Mouse (Mus musculus): ENCODE data around the gene Obox1.
"Not testable (repeated sequence)": the region's sequence is repeated elsewhere in the genome, so short reads cannot be mapped to it uniquely, and the experiment has no call there.

Obox1 gene

DNA sequence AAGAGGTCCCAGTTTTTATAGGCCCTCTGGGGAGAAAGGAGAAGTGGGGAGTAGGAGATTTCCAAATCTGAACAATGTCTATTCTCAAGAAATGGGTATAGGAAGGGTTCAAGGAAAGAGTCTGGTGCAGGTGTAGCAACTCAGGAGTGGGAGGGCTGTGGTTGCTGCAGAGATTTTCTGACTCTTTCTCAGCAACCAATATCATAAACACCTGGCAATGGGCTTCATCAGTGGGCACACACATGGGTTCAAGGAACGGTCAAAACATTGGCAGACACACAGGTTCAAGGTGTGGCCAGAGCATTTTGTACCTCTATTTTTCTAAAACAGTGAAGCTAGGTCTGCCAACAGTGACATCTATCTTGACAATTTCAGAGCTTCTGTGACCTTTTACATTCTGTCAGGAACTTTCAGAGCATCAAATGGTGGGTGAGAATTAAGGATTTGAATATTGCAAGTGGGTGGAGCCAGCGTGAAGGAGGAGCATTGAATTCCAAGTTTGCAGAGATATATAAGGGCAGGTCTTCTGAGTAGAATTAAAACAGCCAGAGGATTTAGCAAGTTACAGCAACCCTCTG lies at the start of gene Obox1, which contains the start of gene Obox2:
Gene Obox1, plus strand, starts transcription at position 528 of the 578 bp plus-strand sequence.
Gene Obox2, plus strand, starts transcription at position 301 of the 578 bp plus-strand sequence.
- DNase-seq (ENCODE audit: low spot score) = not testable (repeated sequence)

- not testable (repeated sequence) for DNase-seq (ENCODE audit: low spot score)
Observed at GRCm38 (mm10) chr7:15399147-15399874, 10.6 kb downstream of the Obox1 start.

DNA sequence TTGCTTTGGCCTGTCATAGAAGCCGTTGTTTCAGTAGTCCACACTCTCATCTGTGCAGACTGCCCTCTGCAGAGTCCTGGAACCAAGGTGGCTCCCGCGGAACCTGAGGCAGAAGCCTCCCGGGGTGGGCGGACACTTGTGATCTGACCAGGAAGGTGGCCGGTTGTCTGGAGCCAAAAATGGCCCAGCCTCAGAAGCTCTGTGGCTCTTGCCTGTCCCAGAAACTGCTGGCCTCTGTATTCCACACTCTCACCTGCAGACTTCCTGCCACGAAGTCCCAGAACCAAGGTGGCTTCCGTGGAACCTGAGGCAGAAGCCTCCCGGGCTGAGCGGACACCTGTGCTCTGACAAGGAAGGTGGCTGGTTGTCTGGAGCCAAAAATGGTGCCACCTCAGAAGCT lies 18.1 kb downstream of the Obox1 start:
- DNase-seq (ENCODE audit: low spot score) = not testable (repeated sequence)

DNA sequence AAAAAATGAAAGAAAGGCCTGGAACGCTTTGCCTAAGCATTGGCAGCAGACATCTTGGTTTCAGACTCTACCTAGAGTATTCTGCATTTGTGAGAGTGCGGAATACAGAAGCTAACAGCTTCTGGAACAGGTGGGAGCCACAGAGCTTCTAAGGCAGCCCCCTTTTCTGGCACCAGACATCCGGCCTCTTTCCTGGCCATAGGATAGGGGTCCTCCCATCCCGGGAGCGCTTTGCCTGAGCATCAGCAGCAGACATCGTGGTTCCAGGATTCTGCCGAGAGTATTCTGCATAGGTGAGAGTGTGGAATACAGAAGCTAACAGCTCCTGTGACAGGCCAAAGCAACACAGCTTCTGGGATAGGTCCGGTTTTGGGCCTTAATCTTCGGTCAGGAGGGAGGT lies 29.3 kb downstream of the Obox1 start:
- DNase-seq (ENCODE audit: low spot score) = not testable (repeated sequence)

DNA sequence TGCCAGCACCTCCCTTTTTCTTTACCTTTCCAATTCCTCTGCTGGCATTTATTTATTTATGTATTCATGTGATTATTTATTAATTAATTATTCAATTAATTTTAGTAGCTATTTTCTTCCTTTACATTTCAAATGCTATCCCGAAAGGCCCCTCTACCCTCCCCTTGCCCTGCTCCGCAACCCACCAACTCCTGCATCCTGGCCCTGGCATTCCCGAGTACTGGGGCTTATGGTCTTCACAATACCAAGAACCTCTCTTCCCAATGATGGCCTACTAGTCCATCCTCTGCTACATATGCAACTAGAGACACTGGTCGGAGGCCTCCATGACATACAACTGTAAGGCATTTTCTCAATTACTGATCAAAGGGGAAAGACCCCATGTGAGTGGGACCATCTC lies 36.8 kb downstream of the Obox1 start:
- not testable (repeated sequence) for DNase-seq (ENCODE audit: low spot score)

- not testable (repeated sequence) for DNase-seq (ENCODE audit: low spot score)
Observed at GRCm38 (mm10) chr7:15509411-15509810, 120.7 kb downstream of the Obox1 start.
